Mouse (Mus musculus): Measurements from ENCODE around the gene Zbed5. TPM values are rescaled to one million over a fixed set of nuclear protein-coding genes. Genes with fewer than 3 reads are reported as not detected.

Gene Zbed5
- polyA plus RNA-seq, 1 experiment, result 0.19 TPM

GRCm38 (mm10) chr5:129921972-129922371 is 26.4 kb downstream of the Zbed5 start:
- TF ChIP-seq POLR2A (IDR thresholded peaks at IDR 0.05; ENCODE audit: low read depth, low read length) (no peak), CTCF (IDR thresholded peaks at IDR 0.05; ENCODE audit: extremely low read depth, insufficient read length, insufficient replicate concordance, low read depth, low read length) (no peak)
- 93% methylated on average over 4 of the region's 4 CpGs for WGBS

GRCm38 (mm10) chr5:129924820-129925452 is 29.4 kb downstream of the Zbed5 start:
- no peak overlapping the region for H3K27ac ChIP-seq (ENCODE audit: insufficient read depth, low read depth, low read length)

More at GRCm38 (mm10) chr5:129921972-129922371, 26.4 kb downstream of the Zbed5 start:
- H3K4me3 ChIP-seq (ENCODE audit: low read depth, low read length), result no peak overlapping the region
- H3K4me1 ChIP-seq (ENCODE audit: control insufficient read depth, insufficient read depth, insufficient read length, low read length), result no peaks in the 10 kb centered on the region
- no peaks in the 10 kb centered on the region for H3K36me3 ChIP-seq (ENCODE audit: control insufficient read depth, insufficient read depth, low read length)
- H3K27ac ChIP-seq (ENCODE audit: insufficient read depth, low read depth, low read length), result no peak overlapping the region
- no peaks in the 10 kb centered on the region for H3K27me3 ChIP-seq (ENCODE audit: control insufficient read depth, insufficient read depth, low read length)

GRCm38 (mm10) chr5:129925933-129926332 is 30.4 kb downstream of the Zbed5 start:
- TF ChIP-seq CTCF (IDR thresholded peaks at IDR 0.05; ENCODE audit: extremely low read depth, insufficient read length, insufficient replicate concordance, low read depth, low read length), result no peak
- no peak for TF ChIP-seq POLR2A (IDR thresholded peaks at IDR 0.05; ENCODE audit: low read depth, low read length)
- no peaks in the 10 kb centered on the region for H3K27me3 ChIP-seq (ENCODE audit: control insufficient read depth, insufficient read depth, low read length)
- WGBS, result 41% methylated on average over 5 of the region's 5 CpGs
- no peaks in the 10 kb centered on the region for H3K36me3 ChIP-seq (ENCODE audit: control insufficient read depth, insufficient read depth, low read length)
- no peak overlapping the region for H3K27ac ChIP-seq (ENCODE audit: insufficient read depth, low read depth, low read length)
- no peak overlapping the region for H3K4me3 ChIP-seq (ENCODE audit: low read depth, low read length)
- H3K4me1 ChIP-seq (ENCODE audit: control insufficient read depth, insufficient read depth, insufficient read length, low read length), result no peaks in the 10 kb centered on the region

More at GRCm38 (mm10) chr5:129924820-129925452, 29.4 kb downstream of the Zbed5 start:
- H3K4me1 ChIP-seq (ENCODE audit: control insufficient read depth, insufficient read depth, insufficient read length, low read length), result no peaks in the 10 kb centered on the region
- H3K4me3 ChIP-seq (ENCODE audit: low read depth, low read length), result no peak overlapping the region
- H3K27me3 ChIP-seq (ENCODE audit: control insufficient read depth, insufficient read depth, low read length), result no peaks in the 10 kb centered on the region
- no peak for TF ChIP-seq CTCF (IDR thresholded peaks at IDR 0.05; ENCODE audit: extremely low read depth, insufficient read length, insufficient replicate concordance, low read depth, low read length)
- no peak for TF ChIP-seq POLR2A (IDR thresholded peaks at IDR 0.05; ENCODE audit: low read depth, low read length)
- H3K36me3 ChIP-seq (ENCODE audit: control insufficient read depth, insufficient read depth, low read length), result no peaks in the 10 kb centered on the region
- 65% methylated on average over 8 of the region's 8 CpGs for WGBS

- TF ChIP-seq CTCF (IDR thresholded peaks at IDR 0.05; ENCODE audit: extremely low read depth, insufficient read length, insufficient replicate concordance, low read depth, low read length), result no peak
- no peak for TF ChIP-seq POLR2A (IDR thresholded peaks at IDR 0.05; ENCODE audit: low read depth, low read length)
- WGBS, result 39% methylated on average over 9 of the region's 9 CpGs
- H3K27me3 ChIP-seq (ENCODE audit: control insufficient read depth, insufficient read depth, low read length), result no peaks in the 10 kb centered on the region
- H3K4me3 ChIP-seq (ENCODE audit: low read depth, low read length), result no peak overlapping the region
- H3K36me3 ChIP-seq (ENCODE audit: control insufficient read depth, insufficient read depth, low read length), result no peaks in the 10 kb centered on the region
- H3K27ac ChIP-seq (ENCODE audit: insufficient read depth, low read depth, low read length), result no peak overlapping the region
- H3K4me1 ChIP-seq (ENCODE audit: control insufficient read depth, insufficient read depth, insufficient read length, low read length), result no peaks in the 10 kb centered on the region
Observed at GRCm38 (mm10) chr5:129929924-129930855, 34.7 kb downstream of the Zbed5 start.

DNA sequence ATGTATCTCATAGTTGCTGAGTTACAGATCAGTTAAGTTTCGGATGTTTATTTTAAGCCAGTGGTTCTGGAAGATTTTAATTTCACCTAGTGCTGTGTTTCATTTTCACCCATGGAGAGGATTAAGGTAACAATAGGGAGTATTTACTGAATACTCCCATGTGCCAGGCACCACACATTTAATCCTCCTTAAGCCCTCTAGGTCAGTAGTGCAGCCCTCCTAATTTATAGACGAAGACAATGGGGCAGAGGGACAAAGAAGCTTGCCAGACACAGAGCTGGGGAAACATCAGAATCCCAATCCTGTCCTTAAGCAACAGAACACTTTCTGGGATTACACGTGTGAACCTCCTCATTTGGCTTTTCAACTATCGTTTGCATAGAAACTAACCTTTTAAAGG is 41.4 kb downstream of the Zbed5 start:
- no peaks in the 10 kb centered on the region for H3K27me3 ChIP-seq (ENCODE audit: control insufficient read depth, insufficient read depth, low read length)
- no peaks in the 10 kb centered on the region for H3K4me1 ChIP-seq (ENCODE audit: control insufficient read depth, insufficient read depth, insufficient read length, low read length)
- H3K27ac ChIP-seq (ENCODE audit: insufficient read depth, low read depth, low read length), result no peak overlapping the region
- TF ChIP-seq CTCF (IDR thresholded peaks at IDR 0.05; ENCODE audit: extremely low read depth, insufficient read length, insufficient replicate concordance, low read depth, low read length) (no peak), POLR2A (IDR thresholded peaks at IDR 0.05; ENCODE audit: low read depth, low read length) (no peak)
- H3K4me3 ChIP-seq (ENCODE audit: low read depth, low read length), result no peak overlapping the region
- WGBS, result 64% methylated on average over 4 of the region's 4 CpGs
- H3K36me3 ChIP-seq (ENCODE audit: control insufficient read depth, insufficient read depth, low read length), result no peaks in the 10 kb centered on the region

GRCm38 (mm10) chr5:129940281-129940680 is 44.8 kb downstream of the Zbed5 start:
- no peak overlapping the region for H3K27ac ChIP-seq (ENCODE audit: insufficient read depth, low read depth, low read length)
- no peaks in the 10 kb centered on the region for H3K4me1 ChIP-seq (ENCODE audit: control insufficient read depth, insufficient read depth, insufficient read length, low read length)
- H3K4me3 ChIP-seq (ENCODE audit: low read depth, low read length), result no peak overlapping the region
- H3K36me3 ChIP-seq (ENCODE audit: control insufficient read depth, insufficient read depth, low read length), result no peaks in the 10 kb centered on the region
- no peaks in the 10 kb centered on the region for H3K27me3 ChIP-seq (ENCODE audit: control insufficient read depth, insufficient read depth, low read length)
- WGBS, result 34% methylated on average over 2 of the region's 2 CpGs
- no peak for TF ChIP-seq POLR2A (IDR thresholded peaks at IDR 0.05; ENCODE audit: low read depth, low read length)
- TF ChIP-seq CTCF (IDR thresholded peaks at IDR 0.05; ENCODE audit: extremely low read depth, insufficient read length, insufficient replicate concordance, low read depth, low read length), result no peak
